Mouse (Mus musculus) adrenal gland, postnatal 4 days (tissue): Measurements from ENCODE around the gene Wt1. TPM values are rescaled to one million over a fixed set of nuclear protein-coding genes. Genes with fewer than 3 reads are reported as not detected.

ENCODE experiments used
- DNase-seq, 2 experiments: peaks; one replicate each; pipeline ENCODE4 v3.0.0; 2021 to 2022; ENCODE audit warnings: low spot score in 2 of 2, mixed read lengths in 2 of 2
- total RNA-seq, 2 experiments: library from RNA; stranded (reverse); gene quantifications; 2 replicates each; pipeline ENCODE4 v1.2.3; 2021

The Wt1 gene
- total RNA-seq, 2 experiments from 2014 or later, result 11.1 to 33.6 TPM

- DNase-seq, result no peak
Observed at GRCm38 (mm10) chr2:105178871-105179270, 52.5 kb downstream of the Wt1 start.

DNA sequence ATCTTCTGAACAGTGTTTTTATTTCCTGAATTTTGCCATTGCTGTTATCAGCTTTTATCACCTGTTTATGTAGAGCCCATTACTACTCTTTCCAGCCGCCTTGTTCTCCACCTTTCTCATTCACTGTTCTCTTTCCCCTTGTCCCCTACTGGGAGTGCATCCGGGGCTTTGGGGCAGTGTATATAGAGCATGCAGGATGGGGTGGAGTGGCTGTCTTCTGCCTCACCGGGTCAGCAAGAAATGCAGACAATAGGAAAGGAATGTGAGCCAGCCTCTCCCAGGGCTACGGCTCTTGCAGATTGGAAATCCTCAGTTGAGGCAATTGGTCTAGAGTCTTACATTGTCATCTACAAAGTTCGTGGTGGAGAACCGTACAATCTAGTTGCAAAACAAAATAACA, 56.2 kb downstream of the Wt1 start:
- no peak for DNase-seq

GRCm38 (mm10) chr2:105185140-105185539, 58.8 kb downstream of the Wt1 start:
- DNase-seq, result no peak

DNA sequence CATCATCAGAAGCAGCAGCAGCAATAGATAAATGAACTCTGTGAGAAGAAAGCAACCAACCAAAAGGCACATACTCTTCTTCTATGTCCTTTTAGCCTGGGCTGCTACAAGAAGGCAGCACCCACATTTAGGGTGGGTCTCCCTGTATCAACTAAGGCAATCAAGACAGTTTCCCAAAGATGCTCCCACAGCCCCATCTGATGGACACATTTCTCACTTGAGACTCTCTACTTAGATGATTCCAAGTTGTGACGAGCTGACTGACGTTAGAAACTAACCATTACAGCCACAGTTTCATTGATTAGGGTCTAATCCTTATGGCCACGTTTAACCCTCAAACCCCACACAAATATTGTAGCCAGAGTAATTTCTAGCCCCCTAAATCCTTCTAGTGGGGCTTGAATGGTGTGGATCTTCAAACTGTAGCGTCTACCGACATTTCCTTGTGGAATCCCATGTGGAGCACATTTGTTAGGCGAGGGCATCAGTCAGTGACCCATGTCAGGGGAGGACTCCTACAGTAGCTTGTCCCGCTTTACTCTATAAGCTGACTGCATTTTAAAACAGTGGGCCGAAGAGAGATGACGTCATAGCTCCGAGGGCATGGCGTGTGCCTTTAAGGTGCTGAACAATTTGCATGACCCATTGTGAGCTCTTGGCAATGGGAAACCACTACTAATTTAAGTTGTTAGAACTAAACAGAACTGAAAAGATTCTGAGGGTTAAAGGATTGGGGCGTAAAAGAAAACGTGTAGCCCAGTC, 59.6 kb downstream of the Wt1 start:
- no peak for DNase-seq

- no peak for DNase-seq
Observed at GRCm38 (mm10) chr2:105186591-105186990, 60.3 kb downstream of the Wt1 start.

DNA sequence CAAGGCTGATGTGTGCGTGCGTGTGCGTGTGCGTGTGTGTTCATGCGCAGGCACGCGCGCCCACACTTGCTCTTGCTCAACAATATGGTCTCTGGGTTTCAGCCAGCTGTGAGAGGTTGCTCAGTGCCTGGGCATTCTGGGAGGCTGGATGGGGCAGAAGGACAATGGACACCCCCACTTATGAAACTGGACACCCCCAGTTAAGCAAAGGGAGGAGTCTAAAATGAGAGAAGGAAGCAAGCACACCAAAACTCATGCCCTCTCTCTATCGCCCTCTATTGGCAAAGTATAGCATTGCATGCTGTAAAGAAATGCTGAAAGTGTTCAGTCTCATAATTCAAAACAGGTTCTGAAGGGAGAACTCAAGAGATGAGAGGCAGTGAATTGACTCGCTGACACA, 61.9 kb downstream of the Wt1 start:
- DNase-seq, result no peak

GRCm38 (mm10) chr2:105189352-105189751, 63.0 kb downstream of the Wt1 start:
- DNase-seq, result no peak

DNA sequence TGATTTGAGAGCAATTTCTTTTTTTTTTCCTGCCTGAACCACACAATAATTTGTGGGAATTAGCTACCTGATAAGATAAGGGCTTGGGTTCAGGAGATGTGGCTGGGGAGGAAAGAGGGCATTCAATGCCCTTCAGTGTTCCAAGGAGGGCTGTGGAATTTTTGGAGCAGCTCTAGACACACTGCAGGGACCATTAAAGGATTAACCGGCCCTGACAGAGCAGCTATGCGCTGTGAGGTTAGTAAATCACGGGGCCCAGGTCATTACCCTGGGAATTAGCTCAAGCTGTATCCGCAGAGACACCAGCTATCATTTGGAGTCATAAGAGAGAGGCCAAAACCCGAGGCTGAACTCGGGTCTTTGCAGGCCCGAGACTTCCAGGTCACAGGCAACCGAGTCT, 73.8 kb downstream of the Wt1 start:
- no peak for DNase-seq

DNA sequence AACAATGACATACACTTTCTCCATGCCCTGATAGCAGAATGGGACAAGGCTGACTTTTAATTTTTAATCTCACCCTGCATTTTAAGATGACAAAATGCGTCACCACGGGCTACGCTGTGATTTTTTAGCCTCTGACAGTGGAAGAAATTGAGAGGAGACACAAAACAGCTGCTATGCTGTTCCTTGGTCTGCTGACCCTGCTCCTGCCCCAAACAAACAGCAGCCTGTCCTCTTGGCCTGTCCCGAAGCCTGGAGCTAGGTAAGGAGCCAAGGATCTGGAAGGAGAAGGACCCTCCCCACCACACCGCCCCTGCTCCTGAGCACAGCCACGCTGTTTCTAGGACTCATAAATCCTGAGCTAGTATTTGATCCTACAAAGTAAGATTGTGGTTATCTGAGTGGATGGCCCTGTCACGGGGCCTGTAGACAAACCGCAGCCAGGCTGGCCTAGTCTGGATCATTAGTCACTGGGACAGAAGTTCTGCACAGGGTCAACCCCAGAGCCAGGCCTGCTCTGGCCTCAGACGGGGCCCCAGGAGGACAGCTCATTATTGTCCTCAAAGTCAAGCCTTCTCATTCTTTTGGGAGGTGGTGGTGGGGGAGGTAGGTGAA, 80.3 kb downstream of the Wt1 start:
- no peak for DNase-seq

- DNase-seq, result no peak
Observed at GRCm38 (mm10) chr2:105212839-105213238, 86.5 kb downstream of the Wt1 start.

DNA sequence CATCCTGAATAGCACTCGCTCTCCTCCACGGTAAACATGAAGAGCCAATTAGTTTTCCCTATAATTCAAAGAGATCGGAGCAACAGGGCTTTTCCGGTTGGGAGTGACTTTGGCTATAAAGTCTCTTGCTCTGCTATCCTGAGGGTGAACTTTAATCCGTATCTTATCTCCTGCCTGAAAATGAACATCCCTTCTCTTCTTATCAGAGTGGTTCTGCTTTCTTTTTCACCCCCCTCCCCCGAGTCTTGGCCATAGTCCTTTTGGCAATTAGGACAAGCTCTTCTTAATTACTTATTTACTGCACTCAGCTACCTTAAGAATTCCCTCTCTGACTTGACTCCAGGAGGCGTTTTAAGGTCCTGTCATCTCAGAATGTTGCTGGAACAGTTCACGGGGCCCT, 89.6 kb downstream of the Wt1 start:
- no peak for DNase-seq

- DNase-seq, result no peak
Observed at GRCm38 (mm10) chr2:105219229-105219628, 92.9 kb downstream of the Wt1 start.

- DNase-seq, result no peak
Observed at GRCm38 (mm10) chr2:105219664-105220063, 93.3 kb downstream of the Wt1 start.

DNA sequence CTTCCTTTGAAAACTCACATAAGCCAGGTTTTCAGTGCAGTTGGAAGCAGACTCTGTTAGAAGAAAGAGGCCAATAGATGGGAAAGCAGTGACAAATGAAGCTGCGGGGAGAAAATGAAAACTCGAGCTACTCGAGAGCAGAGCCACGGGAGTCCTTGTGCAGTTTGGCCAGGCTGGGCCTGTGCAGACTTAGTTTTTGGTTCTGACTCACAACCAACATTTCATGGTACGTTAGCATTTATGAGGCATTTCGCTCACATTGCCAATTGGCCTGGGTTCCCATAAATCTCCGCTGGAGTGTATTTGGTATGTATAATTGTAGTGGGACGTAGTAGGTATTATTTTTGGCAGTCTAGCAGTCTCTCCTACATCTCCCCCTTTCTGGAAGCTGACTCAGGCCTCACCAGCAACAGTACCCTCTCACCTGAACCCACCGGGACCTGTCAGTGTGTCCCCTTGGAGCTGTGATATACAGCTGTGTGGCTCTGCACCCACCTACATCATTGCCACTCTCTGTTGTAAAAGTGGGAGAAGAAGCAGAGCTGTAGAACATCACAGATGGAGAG, 94.5 kb downstream of the Wt1 start:
- no peak for DNase-seq

Other genes starting within 250 kb of the Wt1 start
- gene Eif3m, start 109.4 kb upstream of the Wt1 start, total RNA-seq, result 100 to 1,000 TPM; 193 to 197 TPM
- gene Gm11060, start 34.5 kb upstream of the Wt1 start, total RNA-seq, result not detected
- gene Them7, start 97.8 kb downstream of the Wt1 start, total RNA-seq, result 1 to 10 TPM; 1.3 to 1.6 TPM